Mouse (Mus musculus) bone marrow, adult 2 months (tissue): ENCODE data around the gene Itga6. TPM values are rescaled to one million over a fixed set of nuclear protein-coding genes. Genes with fewer than 3 reads are reported as not detected.
A peak's percentile ranks its signal among the peaks of the same experiment; 100 is the strongest.

Source experiments
- H3K27ac ChIP-seq: fragments of 200-500 bp; 2 replicates; pipeline ENCODE4 v1.5.1; 2012; ENCODE audit warnings: low read depth, mild to moderate bottlenecking, control low read depth, inconsistent platforms, low read length; ENCODE audit not compliant: control insufficient read depth, poor library complexity, insufficient read depth
- H3K4me1 ChIP-seq: fragments of 200-500 bp; 2 replicates; pipeline ENCODE4 v1.6.1; 2011; ENCODE audit warnings: low read length; ENCODE audit not compliant: control insufficient read depth, insufficient read depth
- H3K4me3 ChIP-seq: fragments of 200-500 bp; replicated peaks from 2 replicates; pipeline ENCODE3; 2011; ENCODE audit warnings: mild to moderate bottlenecking, low read depth, low read length, control low read depth; ENCODE audit not compliant: control insufficient read depth
- CTCF ChIP-seq: fragments of 200-500 bp; IDR thresholded peaks from 2 replicates; pipeline ENCODE4 v1.5.1; 2011; ENCODE audit warnings: low read length, control low read depth; ENCODE audit not compliant: control insufficient read depth, insufficient read depth
- POLR2A ChIP-seq: fragments of 200-500 bp; IDR thresholded peaks from 2 replicates; pipeline ENCODE4 v1.6.1; 2011; ENCODE audit warnings: low read depth, mild to moderate bottlenecking, control low read depth, low read length, borderline replicate concordance; ENCODE audit not compliant: control insufficient read depth
- WGBS: fragments of 180-500 bp; shearing (Covaris S2); methylation state at CpG from one replicate; pipeline ENCODE4 v1.1.7; 2018; 5-methylcytosine and 5-hydroxymethylcytosine counted together
- polyA plus RNA-seq: library from polyadenylated mRNA; stranded (reverse); fragments of >200 nt; gene quantifications from 2 replicates; pipeline ENCODE4 v1.2.4, GENCODE M21; 2011; ENCODE audit warnings: low replicate concordance; ENCODE audit not compliant: missing spikeins, insufficient read depth, insufficient read length

Itga6 gene
- polyA plus RNA-seq, 1 experiment, result 38.3 TPM

GRCm38 (mm10) chr2:71867480-71867879 is 122.1 kb downstream of the Itga6 start:
- Histone ChIP-seq H3K27ac (no peak overlapping the region), H3K4me3 (no peak overlapping the region), H3K4me1 (peaks cover 1% of the 10 kb centered on the region; the same call in 1 of the 2 replicates)
- WGBS, result 21% methylated on average over 5 of the region's 5 CpGs
- TF ChIP-seq CTCF, result no peak
- no peak for TF ChIP-seq POLR2A

- no peak overlapping the region for H3K4me3 ChIP-seq
- WGBS, result 82% methylated on average over 1 of the region's 1 CpGs
- TF ChIP-seq POLR2A (no peak), CTCF (no peak)
- H3K4me1 ChIP-seq, result peaks cover 1% of the 10 kb centered on the region; the same call in 1 of the 2 replicates
- no peak overlapping the region for H3K27ac ChIP-seq
Measured at GRCm38 (mm10) chr2:71868256-71868655, 122.8 kb downstream of the Itga6 start.

- no peak for TF ChIP-seq CTCF
- no peak for TF ChIP-seq POLR2A
- Histone ChIP-seq H3K4me3 (no peak overlapping the region), H3K27ac (no peak overlapping the region), H3K4me1 (peaks cover 3% of the 10 kb centered on the region; the same call in 1 of the 2 replicates)
- 79% methylated on average over 10 of the region's 10 CpGs for WGBS
Measured at GRCm38 (mm10) chr2:71872141-71872540, 126.7 kb downstream of the Itga6 start.

- Histone ChIP-seq H3K4me1 (peaks cover 3% of the 10 kb centered on the region; the same call in 1 of the 2 replicates), H3K27ac (peak within 1 kb of the TSS; percentile 91), H3K4me3 (peak within 1 kb of the TSS; percentile 86)
- whole genome bisulfite sequencing, result under 1% methylated on average over 54 of the region's 55 CpGs
- no peak; the same call in 1 of the 2 replicates for TF ChIP-seq POLR2A
Measured at GRCm38 (mm10) chr2:71872801-71873443, 127.5 kb downstream of the Itga6 start, which contains the start of gene Pdk1. Gene Pdk1 (plus strand): TSS chr2:71873224.

GRCm38 (mm10) chr2:71873474-71874322 is 128.3 kb downstream of the Itga6 start:
- TF ChIP-seq POLR2A, result peak; percentile 6; the same call in 1 of the 2 replicates
- TF ChIP-seq CTCF, result no peak
- H3K4me1 ChIP-seq, result peaks cover 3% of the 10 kb centered on the region; the same call in 1 of the 2 replicates

GRCm38 (mm10) chr2:71874422-71874821 is 129.0 kb downstream of the Itga6 start:
- Histone ChIP-seq H3K27ac (no peak overlapping the region), H3K4me3 (no peak overlapping the region), H3K4me1 (peaks cover 3% of the 10 kb centered on the region; the same call in 1 of the 2 replicates)
- WGBS, result 47% methylated on average over 2 of the region's 2 CpGs
- no peak for TF ChIP-seq POLR2A
- no peak for TF ChIP-seq CTCF

More at GRCm38 (mm10) chr2:71873474-71874322, 128.3 kb downstream of the Itga6 start:
- WGBS, result under 1% methylated on average over 51 of the region's 51 CpGs
- Histone ChIP-seq H3K4me3 (peak overlapping the region; percentile 86), H3K27ac (peak overlapping the region; percentile 91)

GRCm38 (mm10) chr2:71874836-71875235 is 129.4 kb downstream of the Itga6 start:
- no peak overlapping the region for H3K4me3 ChIP-seq
- H3K4me1 ChIP-seq, result peaks cover 3% of the 10 kb centered on the region; the same call in 1 of the 2 replicates
- WGBS, result 71% methylated on average over 2 of the region's 2 CpGs
- no peak overlapping the region for H3K27ac ChIP-seq
- TF ChIP-seq POLR2A (no peak), CTCF (no peak)

- Histone ChIP-seq H3K27ac (no peak overlapping the region), H3K4me1 (peaks cover 3% of the 10 kb centered on the region; the same call in 1 of the 2 replicates), H3K4me3 (no peak overlapping the region)
- 94% methylated on average over 4 of the region's 4 CpGs for WGBS
- TF ChIP-seq POLR2A, result no peak
- TF ChIP-seq CTCF, result no peak
Measured at GRCm38 (mm10) chr2:71877865-71878264, 132.4 kb downstream of the Itga6 start.
